Mouse (Mus musculus) heart, adult 2 months (tissue): Measurements from ENCODE around the gene Tnik.

Experiments
- CTCF ChIP-seq: fragments of 200-600 bp; IDR thresholded peaks from 2 replicates; pipeline ENCODE4 v1.8.1; 2022; ENCODE audit warnings: antibody characterized with exemption, mild to moderate bottlenecking, moderate library complexity
- EP300 ChIP-seq: fragments of 200-500 bp; IDR thresholded peaks from 2 replicates; pipeline ENCODE4 v1.6.1; 2011; ENCODE audit warnings: low read depth, low read length, control low read depth; ENCODE audit not compliant: insufficient read depth
- POLR2A ChIP-seq: fragments of 200-500 bp; IDR thresholded peaks from 2 replicates; pipeline ENCODE4 v1.6.1; 2011; ENCODE audit warnings: mild to moderate bottlenecking, low read depth, low read length, control low read depth; ENCODE audit not compliant: insufficient read depth

- no peak for TF ChIP-seq CTCF
- TF ChIP-seq POLR2A, result no peak
- TF ChIP-seq EP300, result peak; percentile 59; the same call in 1 of the 2 replicates
These were observed 20.5 kb upstream of the Tnik start for GRCm38 (mm10) chr3:28242561-28242960.
